Mouse (Mus musculus) kidney, postnatal 10 days (tissue): ENCODE data around the gene Klhl41.

Experiments
- DNase-seq: peaks from one replicate; pipeline ENCODE4 v3.0.0; 2021; ENCODE audit warnings: mixed read lengths

Gene Klhl41

DNA sequence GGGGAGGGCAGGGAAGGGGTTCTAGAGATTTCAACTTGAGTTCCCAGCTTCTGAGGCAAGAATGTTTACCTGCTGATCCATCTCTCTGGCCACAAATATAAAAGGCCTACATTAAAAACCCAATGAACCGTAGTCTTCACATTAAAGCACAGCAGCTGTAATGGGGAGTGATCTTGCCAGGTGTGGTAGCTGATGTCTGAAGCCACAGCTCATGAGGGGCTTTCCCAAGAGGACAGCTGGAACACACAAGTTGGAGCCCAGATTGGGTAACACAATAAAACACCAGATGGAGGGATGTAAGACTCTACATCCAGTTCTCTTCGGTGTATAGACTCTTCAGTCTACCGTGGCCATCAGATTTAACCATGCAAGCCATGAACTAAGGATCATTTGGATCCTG is 14.6 kb downstream of the Klhl41 start:
- no peak for DNase-seq

DNA sequence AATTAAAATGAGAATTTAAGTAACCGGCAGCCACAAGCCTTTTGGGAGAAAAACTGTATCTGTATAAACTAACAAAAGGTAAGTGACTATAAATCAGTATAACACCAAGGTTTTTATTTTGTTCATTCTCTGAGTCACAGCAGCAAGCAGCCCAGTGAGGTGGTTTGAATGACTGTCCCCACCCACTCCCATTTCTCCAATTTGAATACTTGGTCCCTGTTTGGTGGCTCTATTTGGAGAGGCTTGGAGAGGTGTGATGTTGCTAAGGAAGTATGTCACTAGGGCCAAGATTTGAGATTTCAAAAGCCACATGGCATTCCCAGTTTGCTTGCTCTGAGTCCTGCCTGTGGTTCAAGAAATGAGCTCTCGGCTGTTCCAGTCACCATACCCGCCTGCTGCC is 20.3 kb downstream of the Klhl41 start:
- DNase-seq = no peak

- DNase-seq = no peak
Observed at GRCm38 (mm10) chr2:69690843-69691242, 20.9 kb downstream of the Klhl41 start.

- no peak for DNase-seq
Observed at GRCm38 (mm10) chr2:69693501-69693900, 23.6 kb downstream of the Klhl41 start.

GRCm38 (mm10) chr2:69700446-69700845 is 30.5 kb downstream of the Klhl41 start:
- no peak for DNase-seq

- no peak for DNase-seq
Observed at GRCm38 (mm10) chr2:69712171-69712570, 42.3 kb downstream of the Klhl41 start.

DNA sequence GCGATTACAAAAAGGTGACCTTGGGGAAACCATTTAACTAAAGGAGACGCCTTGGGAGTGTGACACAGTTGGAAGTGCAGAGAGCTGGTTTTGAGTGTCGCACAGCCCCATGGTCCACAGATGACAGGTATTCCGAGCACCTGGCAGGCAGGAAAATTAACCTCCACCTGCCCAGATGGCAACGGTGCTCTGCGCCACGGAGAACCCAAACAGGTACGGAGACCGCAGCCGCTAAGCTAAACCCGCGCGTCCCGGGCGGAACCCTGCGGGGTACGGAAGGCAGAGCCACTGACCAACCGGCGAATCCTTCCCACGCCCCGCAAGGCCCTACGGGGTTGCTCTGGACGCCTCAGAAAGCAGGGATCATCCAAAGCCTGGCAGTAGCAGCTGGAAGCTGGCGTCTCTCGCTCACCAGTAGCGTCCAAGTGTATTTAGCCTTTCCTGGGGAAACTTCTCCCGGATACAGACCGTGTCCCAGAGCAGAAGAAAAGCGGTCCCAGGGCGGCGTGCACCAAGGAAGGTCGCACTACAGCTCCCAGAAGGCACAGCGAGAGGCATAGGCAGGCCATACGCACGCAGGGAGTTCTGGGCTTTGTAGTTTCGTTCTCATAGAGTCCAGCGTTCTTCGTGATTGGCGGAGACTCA is 43.2 kb downstream of the Klhl41 start, which contains the start of gene Fastkd1:
Fastkd1 (minus strand) TSS at position 536 of the 645 bp plus-strand sequence.
- DNase-seq = peak; percentile 91

DNA sequence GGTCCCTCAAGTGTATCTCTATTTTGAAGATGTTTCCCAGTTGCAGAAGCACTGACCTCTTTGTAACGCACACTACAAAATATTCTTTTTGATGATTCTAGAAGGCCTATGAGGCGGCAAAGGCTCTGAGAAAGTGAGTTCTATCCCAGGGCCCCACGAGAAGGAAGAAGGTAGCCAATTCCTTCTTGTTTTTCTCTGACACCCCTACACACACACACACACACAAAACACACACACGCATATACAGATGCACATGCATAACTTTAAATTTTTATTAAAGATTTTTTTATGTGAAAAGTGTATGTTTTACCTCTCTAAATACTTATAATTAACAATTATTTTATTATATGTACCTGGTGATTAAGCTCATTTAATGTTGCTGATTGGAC is 43.7 kb downstream of the Klhl41 start:
- DNase-seq = no peak

- DNase-seq = no peak
Observed at GRCm38 (mm10) chr2:69714126-69714525, 44.2 kb downstream of the Klhl41 start.

GRCm38 (mm10) chr2:69716483-69716882 is 46.6 kb downstream of the Klhl41 start:
- no peak for DNase-seq

GRCm38 (mm10) chr2:69719121-69719520 is 49.2 kb downstream of the Klhl41 start:
- no peak for DNase-seq

- no peak for DNase-seq
Observed at GRCm38 (mm10) chr2:69722273-69722649, 52.3 kb downstream of the Klhl41 start, which contains the start of gene Ppig. TSS of gene Ppig (plus strand) at chr2:69722545.

- DNase-seq = peak; percentile 97
Observed at GRCm38 (mm10) chr2:69722650-69723518, 53.0 kb downstream of the Klhl41 start.

DNA sequence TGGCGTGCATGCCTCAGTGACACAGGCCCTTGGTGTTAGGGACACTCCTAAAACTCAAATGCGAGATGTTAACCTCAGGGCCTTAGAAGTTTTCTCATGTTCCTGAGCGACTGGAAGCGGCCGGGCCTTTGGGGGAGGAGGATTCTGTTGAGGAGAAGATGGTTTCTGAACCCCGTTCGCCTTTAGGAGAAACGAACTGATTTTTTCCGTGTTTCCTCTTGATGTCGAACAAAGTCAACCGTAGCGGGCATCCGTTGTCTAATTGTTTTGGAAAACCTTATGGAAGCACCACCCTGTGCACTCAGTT is 53.6 kb downstream of the Klhl41 start:
- DNase-seq = no peak
